Mouse (Mus musculus) testis, postnatal 10 days (tissue): ENCODE data around the gene Gpc3.
A peak's percentile ranks its signal among the peaks of the same experiment; 100 is the strongest.
"Not testable (repeated sequence)": the region's sequence is repeated elsewhere in the genome, so short reads cannot be mapped to it uniquely, and the experiment has no call there.

Experiments
- DNase-seq: peaks from one replicate; pipeline ENCODE4 v3.0.0; 2021; ENCODE audit warnings: low spot score

The Gpc3 gene

GRCm38 (mm10) chrX:52401188-52401587 lies 212.6 kb downstream of the Gpc3 start:
- DNase-seq = no peak

- peak; percentile 39 for DNase-seq
Observed at GRCm38 (mm10) chrX:52375129-52375528, 238.6 kb downstream of the Gpc3 start.

- DNase-seq = no peak
Observed at GRCm38 (mm10) chrX:52374209-52374608, 239.5 kb downstream of the Gpc3 start.

- no peak for DNase-seq
Observed at GRCm38 (mm10) chrX:52372436-52372835, 241.3 kb downstream of the Gpc3 start.

- DNase-seq = no peak
Observed at GRCm38 (mm10) chrX:52369938-52370758, 243.6 kb downstream of the Gpc3 start.

- no peak for DNase-seq
Observed at GRCm38 (mm10) chrX:52369304-52369937, 244.3 kb downstream of the Gpc3 start.

- DNase-seq = no peak
Observed at GRCm38 (mm10) chrX:52366826-52367225, 246.9 kb downstream of the Gpc3 start.

GRCm38 (mm10) chrX:52365790-52366189 lies 248.0 kb downstream of the Gpc3 start:
- DNase-seq = no peak

- DNase-seq = no peak
Observed at GRCm38 (mm10) chrX:52362241-52363011, 251.3 kb downstream of the Gpc3 start.

- no peak for DNase-seq
Observed at GRCm38 (mm10) chrX:52352981-52353380, 260.8 kb downstream of the Gpc3 start.

- DNase-seq = not testable (repeated sequence)
Observed at GRCm38 (mm10) chrX:52350631-52351030, 263.1 kb downstream of the Gpc3 start.

GRCm38 (mm10) chrX:52348773-52349172 lies 265.0 kb downstream of the Gpc3 start:
- no peak for DNase-seq

- DNase-seq = no peak
Observed at GRCm38 (mm10) chrX:52344018-52344417, 269.7 kb downstream of the Gpc3 start.

GRCm38 (mm10) chrX:52340251-52340650 lies 273.5 kb downstream of the Gpc3 start:
- DNase-seq = no peak

- no peak for DNase-seq
Observed at GRCm38 (mm10) chrX:52321791-52322190, 292.0 kb downstream of the Gpc3 start.

- DNase-seq = no peak
Observed at GRCm38 (mm10) chrX:52320653-52321052, 293.1 kb downstream of the Gpc3 start.

GRCm38 (mm10) chrX:52310976-52311375 lies 302.8 kb downstream of the Gpc3 start:
- no peak for DNase-seq

- no peak for DNase-seq
Observed at GRCm38 (mm10) chrX:52305226-52305625, 308.5 kb downstream of the Gpc3 start.

- DNase-seq = no peak
Observed at GRCm38 (mm10) chrX:52288792-52289191, 325.0 kb downstream of the Gpc3 start.

- DNase-seq = no peak
Observed at GRCm38 (mm10) chrX:52287944-52288343, 325.8 kb downstream of the Gpc3 start.

- DNase-seq = no peak
Observed at GRCm38 (mm10) chrX:52282070-52282469, 331.7 kb downstream of the Gpc3 start.

- DNase-seq = no peak
Observed at GRCm38 (mm10) chrX:52281103-52281900, 332.4 kb downstream of the Gpc3 start.
